Mouse (Mus musculus): ENCODE measurements around the gene Rbm8a.

The Rbm8a gene

DNA sequence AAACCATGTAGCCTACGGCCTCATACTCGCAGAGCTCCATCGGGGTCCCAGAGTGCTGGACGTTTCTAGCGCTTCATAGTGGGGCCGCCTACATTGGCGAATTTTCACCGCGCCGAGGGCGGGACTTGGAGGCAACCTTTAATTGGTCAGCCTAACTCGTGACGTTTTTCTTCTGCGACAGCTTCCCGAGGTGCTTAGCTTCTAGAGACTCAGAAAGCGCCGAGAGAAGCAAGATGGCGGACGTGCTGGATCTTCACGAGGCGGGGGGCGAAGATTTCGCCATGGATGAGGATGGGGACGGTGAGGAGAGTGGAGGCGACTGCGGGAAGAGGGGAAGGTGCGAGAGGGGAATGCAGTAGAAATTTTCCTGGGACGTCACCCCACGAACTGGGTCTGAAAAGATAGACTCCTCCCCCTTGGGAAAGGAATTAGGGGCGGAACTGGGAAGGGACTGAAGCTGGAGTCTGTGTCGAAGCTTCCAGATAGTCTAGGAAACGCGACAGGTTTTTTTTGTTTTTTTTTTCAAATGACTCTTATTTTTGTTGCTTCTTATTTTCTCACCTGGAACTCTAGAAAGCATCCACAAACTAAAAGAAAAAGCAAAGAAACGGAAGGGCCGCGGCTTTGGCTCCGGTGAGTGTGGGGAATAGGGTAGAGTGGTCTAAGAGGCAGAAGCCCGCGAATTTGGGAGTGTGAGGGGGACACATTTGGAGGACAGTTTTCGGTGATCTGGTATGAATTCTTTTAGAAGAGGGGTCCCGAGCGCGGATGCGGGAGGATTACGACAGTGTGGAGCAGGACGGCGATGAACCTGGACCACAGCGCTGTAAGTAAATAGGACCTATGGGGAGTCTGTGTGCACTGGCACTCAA is at the start of gene Rbm8a:
Rbm8a (plus strand) TSS at position 205 of the 872 bp plus-strand sequence.
- DNase-seq (ENCODE audit: low read depth, low spot score) = peak; percentile 99

DNA sequence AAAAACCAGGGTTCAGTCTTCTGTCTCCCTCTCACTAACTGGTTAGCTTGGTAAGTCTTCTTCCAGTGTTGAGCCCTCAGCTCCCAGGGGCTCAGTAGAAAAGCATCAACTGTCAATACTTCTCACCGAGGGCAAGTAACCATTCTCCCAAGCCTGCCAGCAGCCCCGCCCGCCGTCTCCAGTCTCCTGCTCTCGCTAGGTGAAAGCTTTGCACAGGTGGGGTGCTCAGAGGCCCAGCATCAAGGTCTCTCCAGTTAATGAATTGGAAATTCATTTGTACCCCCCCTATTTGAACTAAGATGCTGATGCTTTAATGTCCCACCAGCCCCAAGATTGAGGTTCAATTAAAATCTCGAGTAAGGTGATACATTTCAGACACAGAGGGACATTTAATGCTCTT is 48.6 kb upstream of the Rbm8a start:
- no peak for DNase-seq (ENCODE audit: low read depth, low spot score)

DNA sequence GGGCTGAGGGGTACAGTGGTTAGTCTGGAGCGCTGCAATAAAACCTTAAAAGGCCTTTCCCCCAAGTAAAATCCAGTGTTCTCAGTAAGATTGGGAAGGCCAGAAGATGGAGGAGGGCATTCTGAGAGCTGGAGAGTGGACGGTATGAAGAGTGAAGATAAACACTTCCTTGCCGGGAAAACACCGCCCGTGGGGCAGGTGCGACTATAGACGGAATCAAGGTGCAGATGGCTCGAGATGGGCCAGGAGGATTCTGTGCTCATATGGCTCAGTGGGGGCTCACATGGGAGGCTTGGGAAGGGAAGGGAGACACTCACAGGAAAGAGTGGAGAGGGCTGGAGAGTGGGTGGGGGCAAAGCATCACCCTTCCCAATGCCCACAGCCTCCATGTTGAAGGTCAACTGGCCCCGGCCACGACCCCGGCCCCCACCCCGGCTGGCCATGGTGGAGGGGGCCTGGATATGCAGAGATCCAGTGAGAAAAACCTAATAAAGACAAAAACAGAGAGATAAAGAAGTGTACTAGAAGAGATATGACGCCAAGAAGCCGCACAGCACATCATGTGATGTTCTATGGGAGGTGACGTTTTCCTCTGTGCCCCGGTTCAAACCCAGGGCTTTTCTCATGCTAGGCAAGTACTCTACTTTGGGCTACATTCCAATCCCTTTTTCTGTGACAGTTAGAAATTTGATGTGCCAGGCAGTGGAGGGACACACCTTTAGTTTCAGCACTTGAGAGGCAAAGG is 47.8 kb upstream of the Rbm8a start:
- no peak for DNase-seq (ENCODE audit: low read depth, low spot score)

DNA sequence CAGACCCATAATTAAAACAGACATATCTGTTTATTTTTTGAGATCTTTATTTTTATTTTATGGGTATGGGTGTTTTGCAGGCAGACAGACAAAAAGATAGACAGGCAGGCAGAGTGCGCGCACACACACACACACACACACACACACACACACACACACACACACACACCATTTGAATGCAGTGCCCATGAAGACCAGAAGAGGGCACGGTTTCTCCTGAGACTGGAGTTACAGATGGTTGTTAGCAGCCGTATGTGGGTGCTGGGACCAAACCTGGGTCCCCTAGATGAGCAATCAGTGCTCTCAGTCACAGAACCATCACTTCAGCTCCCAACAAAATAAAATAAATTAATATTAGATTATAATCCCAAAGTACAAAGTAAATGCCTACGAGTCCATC is 46.3 kb upstream of the Rbm8a start:
- DNase-seq (ENCODE audit: low read depth, low spot score) = no peak

DNA sequence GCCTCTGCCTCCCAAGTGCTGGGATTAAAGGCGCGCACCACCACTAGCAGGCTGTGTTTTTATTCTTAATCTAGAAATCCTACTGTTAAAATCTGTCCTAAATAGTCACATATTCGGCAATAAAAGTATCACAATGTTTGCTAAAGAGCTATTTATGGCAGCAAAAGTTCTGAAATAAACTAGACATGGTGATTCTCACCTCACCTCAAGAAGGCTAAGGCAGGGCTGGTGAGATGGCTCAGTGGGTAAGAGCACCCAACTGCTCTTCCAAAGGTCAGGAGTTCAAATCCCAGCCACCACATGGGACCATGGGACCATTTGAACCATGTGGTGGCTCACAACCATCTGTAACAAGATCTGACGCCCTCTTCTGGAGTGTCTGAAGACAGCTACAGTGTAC is 39.1 kb upstream of the Rbm8a start:
- no peak for DNase-seq (ENCODE audit: low read depth, low spot score)

DNA sequence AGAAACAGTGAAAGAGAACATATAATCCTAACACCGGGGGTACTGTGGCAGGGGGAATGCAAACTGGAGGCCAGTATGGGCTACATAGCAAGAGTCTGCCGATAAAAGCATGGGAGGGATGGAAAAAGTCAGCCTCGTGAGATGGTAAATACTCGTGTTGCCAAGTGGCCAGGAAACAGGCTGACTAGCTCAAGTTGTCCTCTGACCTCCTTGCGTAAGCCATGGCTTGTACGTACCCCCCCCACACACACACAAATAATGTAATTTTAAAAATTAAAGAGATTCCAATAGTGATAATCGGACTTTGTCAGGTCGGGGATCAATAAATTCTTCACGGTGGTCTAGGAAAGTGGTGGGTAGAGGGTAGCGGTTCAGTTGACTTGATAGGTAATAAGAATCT is 36.4 kb upstream of the Rbm8a start:
- no peak for DNase-seq (ENCODE audit: low read depth, low spot score)

DNA sequence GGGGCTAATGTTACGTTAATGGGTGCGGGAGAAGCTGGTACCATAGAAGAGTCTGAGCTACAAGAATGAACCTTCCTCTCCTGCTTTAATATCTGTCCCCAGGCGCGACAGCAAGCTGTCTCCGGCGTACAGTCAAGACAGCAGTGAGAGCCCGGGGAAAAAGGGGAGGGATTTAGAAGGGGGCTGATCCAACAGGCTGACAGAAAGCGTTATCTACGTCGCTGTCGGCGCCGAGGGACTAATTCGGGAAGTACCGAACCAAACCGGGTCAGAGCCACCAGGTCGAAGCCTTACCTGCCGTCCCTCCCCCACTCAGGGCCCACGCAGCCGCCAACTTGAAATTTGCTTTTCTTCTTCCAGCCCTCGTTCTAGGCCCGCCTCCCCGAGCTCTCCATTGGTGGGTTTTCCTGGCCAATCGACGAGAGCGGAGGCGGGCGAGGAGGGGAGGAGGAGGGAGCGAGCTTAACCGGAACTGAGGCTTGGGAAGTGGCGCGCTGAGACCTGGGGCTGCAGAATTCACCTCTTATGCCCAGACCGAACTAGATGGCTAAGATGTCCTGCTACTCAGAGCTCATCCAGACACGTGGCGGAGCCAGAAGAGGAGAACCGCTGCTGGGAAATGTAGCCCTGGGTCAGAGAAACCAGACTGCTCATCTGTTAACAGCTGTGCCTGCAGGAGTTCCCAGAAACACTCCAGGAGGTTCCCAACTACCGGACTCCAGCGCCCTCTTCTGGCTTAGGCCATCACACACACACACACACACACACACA is 35.8 kb upstream of the Rbm8a start, which contains the start of gene Polr3gl:
Polr3gl (minus strand) TSS at position 392 of the 771 bp plus-strand sequence.
- peak; percentile 95 for DNase-seq (ENCODE audit: low read depth, low spot score)

DNA sequence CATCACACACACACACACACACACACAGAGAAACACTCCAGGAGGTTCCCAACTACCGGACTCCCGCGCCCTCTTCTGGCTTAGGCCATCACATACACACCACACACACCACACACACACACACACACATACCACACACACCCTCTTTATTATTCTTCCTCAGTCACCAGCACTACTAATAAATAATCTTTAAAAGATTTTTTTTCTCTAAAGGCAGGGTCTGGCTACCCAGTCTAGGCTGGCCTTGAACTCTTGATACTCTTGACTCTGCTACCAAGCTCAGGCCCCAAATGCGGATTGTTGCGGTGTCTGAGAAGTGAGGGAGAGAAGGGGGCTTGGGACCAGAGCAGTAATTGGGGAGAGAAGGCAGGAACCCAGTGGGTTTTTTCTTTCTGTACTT is 34.9 kb upstream of the Rbm8a start:
- no peak for DNase-seq (ENCODE audit: low read depth, low spot score)

DNA sequence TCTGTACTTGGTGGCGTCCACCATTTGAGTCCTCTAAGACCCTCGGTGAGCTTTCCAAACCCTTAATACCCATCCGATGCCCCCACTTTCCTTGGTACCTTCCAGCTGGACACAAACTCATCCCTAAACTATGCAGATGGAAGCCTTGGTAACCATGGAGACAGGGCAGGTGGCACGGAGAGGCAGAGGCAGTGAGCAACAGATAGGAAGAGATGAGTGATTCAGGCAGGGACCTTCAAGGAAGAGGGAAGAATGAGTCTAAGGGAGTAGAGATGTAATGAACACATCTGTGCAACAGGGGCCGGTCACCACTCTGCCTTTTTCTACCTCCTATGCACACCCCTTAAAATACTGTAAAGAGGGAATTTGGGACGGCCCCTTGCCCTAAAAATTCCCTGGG is 34.1 kb upstream of the Rbm8a start:
- DNase-seq (ENCODE audit: low read depth, low spot score) = no peak

DNA sequence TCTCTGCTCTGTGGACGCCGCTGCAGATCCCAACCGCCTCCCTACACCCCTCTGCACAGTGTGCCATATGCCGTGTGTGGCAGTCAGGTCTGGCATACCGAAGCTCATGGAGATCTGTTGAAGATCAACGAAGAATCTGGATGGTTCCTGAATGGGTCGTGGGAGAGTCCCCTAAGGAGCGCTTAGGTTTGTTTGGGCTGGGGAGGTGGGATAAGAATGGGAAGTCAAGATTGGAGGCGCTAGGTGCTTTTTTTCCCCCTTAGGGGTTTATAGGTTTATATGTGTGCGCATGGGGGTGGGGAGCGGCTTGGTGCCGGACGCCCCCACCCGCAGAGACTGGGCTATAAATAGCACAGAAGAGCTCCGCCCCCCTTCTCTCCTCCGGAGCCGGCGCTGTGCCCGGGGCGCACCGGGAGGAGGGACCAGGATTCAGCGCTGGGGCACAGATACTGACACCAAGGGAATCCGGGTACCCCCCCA is 33.5 kb upstream of the Rbm8a start, which contains the start of gene Ankrd34a:
Ankrd34a (plus strand) TSS at position 409 of the 480 bp plus-strand sequence.
- no peak for DNase-seq (ENCODE audit: low read depth, low spot score)

DNA sequence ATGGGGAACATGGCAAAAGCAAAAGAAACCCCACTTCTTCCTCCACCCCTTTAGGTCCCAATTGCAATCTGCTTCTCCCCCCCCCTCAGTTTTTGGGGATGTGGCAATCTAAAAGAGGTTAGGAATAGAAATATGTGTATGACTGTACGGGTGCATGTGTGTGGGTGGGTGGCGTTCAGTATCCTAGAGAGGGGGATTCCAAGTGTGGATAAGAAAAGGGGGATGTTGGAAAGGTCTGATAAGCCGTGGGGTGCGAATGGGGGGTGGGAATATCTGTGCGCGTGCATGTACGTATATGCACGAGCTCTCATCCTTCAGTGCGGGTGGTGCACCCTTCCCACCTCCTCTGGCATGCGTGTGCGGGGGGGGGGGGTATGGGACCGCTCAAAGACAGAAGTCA is 32.9 kb upstream of the Rbm8a start:
- no peak for DNase-seq (ENCODE audit: low read depth, low spot score)

DNA sequence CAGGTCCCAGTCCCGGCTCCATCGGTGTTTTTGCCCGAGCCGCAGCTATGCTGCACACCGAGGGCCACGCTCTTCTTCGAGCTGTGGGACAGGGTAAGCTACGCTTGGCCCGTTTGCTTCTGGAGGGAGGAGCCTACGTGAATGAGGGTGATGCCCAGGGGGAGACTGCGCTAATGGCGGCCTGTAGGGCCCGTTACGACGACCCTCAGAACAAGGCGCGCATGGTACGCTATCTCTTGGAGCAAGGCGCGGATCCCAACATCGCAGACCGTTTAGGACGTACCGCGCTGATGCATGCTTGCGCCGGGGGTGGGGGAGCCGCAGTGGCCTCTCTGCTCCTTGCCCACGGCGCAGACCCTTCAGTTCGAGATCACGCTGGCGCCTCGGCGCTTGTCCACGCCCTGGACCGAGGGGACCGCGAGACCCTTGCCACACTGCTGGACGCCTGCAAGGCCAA is 32.3 kb upstream of the Rbm8a start:
- DNase-seq (ENCODE audit: low read depth, low spot score) = no peak

DNA sequence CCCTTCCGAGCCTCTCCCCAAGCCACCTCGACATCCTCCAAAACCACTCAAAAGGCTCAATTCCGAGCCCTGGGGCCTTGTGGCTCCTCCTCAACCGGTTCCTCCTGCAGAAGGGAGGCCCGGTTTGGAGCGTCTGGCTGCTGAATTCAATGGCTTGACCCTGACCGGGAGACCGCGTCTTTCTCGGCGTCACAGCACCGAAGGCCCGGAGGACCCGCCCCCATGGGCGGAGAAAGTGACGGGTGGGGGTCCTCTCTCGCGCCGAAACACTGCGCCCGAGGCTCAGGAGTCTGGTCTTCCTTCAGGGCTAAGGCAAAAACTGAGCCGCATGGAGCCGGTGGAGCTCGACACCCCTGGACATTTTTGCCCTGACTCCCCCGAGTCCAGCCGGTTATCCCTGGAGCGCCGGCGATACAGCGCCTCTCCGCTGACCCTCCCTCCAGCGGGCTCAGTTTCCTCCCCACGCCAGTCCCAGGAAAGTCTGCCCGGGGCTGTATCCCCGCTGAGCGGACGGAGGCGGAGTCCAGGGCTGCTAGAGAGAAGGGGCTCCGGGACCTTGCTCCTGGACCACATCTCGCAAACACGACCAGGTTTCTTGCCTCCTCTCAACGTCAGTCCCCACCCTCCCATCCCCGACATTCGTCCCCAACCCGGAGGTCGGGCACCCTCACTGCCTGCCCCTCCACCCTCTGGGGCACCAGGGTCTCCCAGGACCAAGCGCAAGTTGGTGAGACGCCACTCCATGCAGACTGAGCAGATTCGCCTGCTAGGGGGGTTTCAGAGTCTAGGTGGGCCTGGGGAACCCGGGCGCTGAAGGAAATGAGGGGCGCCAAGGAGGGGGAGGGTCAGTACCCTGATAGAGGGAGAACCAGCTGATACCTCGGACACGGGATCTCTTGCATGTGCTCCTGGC is 31.3 kb upstream of the Rbm8a start:
- DNase-seq (ENCODE audit: low read depth, low spot score) = peak; percentile 52

DNA sequence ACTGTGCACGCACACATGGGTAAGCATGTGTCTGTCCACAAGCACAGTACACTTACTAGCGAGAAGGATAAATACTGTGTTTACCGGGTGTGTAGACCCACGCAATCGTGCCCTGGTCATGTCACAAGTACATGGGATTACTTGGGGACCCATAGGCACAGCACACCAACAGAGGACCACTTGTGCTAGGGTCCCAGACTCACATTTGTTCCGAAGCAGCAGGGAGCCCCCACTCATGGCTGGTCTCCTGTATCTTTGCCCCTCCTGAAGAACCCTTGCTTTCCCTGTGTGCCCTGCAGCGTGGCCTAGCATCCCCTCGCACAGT is 30.7 kb upstream of the Rbm8a start:
- DNase-seq (ENCODE audit: low read depth, low spot score) = no peak

DNA sequence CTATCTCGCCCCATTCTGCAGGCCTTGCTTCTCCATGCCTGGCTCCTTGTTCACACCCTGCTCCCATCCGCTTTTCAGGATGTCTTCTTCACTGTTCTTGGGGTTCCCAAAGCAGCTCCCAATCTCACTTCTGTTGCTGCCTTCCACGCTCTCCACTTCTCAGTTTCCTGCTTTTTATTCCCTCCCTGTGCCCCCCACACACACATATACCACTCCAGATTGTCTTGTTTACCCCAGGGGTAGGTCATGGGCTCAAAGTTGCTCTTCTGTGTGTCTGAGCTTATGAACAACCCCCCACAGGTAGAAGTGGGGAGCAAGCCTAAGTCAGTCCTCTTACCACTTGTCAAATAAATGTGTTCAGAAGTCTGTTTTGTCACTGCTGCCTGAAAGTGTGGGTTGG is 30.3 kb upstream of the Rbm8a start:
- no peak for DNase-seq (ENCODE audit: low read depth, low spot score)

DNA sequence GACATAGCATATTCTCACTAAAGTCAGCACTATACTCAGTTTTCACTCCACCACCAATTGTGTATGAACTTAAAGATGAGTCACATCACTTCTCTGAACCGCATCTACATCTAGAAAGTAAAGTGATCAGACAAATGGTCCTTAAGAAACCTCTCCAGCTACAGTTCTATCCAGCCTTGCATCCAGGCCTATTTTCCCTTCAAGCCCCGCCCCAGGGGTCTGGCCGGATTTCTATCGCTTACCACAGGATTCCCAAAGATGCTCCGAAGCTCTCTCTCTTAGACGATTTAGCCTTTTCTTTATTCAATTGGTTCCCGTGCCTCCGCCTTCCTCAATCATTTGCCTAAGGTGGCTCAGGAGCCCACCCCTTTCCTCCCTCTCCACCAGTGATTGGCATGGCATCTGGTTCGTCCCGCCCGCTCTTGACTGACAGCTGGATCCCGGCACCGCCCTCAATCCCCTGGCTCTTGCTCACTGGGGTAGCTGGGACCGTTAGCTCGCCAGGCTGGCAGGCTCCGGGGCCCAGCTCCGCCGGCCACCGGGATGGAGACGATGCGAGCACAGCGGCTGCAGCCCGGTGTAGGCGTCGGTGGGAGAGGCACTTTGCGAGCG is 29.0 kb upstream of the Rbm8a start, which contains the start of gene Lix1l:
Lix1l (plus strand) TSS at position 511 of the 612 bp plus-strand sequence.
- peak; percentile 98 for DNase-seq (ENCODE audit: low read depth, low spot score)

DNA sequence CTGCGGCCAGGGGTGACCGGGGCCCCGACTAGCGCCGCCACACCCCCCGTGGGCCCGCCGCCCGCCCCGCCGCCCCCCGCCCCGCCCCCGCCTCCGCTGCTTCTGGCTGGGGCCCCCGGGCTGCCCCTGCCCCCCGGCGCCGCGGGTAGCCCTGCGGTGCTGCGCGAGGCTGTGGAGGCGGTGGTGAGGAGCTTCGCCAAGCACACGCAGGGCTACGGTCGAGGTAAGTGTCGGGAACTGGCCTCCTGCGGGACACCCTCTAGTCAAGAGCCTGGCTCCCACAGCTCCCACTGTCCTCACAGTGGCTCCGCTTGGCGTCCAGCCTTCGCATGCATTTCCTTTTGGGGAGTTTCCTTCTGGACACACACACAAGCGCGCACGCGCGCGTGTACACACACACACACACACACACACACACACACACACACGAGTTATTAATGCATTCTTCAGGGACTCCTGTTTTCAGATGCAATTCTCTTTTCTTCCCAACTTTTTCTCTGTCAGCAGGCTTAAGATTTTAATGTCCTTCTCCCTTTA is 28.4 kb upstream of the Rbm8a start:
- no peak for DNase-seq (ENCODE audit: low read depth, low spot score)

DNA sequence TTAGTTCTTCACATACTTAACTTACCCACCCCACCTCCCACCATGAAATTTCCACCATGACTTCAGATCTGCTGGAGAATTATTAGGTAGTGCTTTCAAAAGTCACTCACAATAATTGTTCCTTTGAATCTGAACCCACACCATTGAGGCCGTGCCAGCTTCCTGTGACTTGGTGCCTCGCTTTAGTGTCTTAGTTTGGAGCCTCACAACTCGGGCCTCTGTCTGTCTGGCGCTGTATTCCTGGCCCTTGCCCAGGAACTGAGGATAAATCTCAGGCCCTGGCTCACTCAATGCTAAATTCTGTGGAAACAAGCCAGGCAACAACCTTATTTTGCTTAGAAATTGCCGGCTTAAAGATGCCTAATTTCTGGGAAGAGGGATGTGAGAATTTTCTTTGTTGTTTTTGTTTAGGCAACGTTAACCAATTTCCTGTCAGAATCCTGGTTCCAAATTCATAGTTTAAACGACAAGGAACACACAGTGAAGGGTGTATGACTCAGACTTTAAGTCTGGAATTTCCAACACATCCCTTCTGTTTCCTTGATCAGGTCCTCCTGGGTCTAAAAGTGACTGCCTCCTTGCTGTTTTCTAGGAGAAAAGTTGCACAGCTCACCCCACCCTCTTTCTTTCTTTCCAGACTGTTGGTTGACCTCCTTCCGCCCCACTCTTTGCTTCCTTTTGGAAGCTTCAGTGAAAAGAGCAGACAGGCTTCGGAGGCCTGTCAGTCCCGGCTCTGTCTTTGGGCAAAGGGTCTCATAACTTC is 27.6 kb upstream of the Rbm8a start:
- DNase-seq (ENCODE audit: low read depth, low spot score) = no peak

DNA sequence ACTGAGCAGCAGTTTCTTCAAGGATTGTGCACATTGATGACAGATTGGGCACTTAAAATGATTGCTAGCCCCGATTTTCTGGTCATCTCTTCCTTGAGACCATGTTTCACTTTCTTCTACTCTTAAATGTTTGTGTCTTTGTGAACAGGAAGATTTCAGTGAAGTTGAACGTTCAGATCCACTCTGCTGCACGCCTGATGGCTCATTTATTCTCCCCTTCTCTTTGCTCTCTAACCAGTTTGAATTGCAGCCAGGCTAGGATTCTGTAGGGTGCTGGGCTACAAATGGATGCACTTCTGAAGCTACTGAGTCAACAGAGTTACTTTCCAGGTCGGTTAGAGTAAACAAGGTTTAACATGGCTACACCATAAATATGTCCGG is 27.0 kb upstream of the Rbm8a start:
- no peak for DNase-seq (ENCODE audit: low read depth, low spot score)

Data from ES-CJ7 (cell line).